Mouse (Mus musculus): ENCODE data around the gene Tcf21. TPM values are rescaled to one million over a fixed set of nuclear protein-coding genes. Genes with fewer than 3 reads are reported as not detected.

Gene Tcf21
- polyA plus RNA-seq, 1 experiment from 2014 or later, result 6.2 TPM

Other genes with a start within 250 kb of the Tcf21 start
- 0.05 TPM in 1 of 2 replicates, not detected in the other for gene Slc2a12, start 175.2 kb downstream of the Tcf21 start, polyA plus RNA-seq (2015; fragmentation: Nextera tagmentation; extraction: Ambion mirVana)
- gene Tbpl1, start 88.2 kb downstream of the Tcf21 start, polyA plus RNA-seq (2015; fragmentation: Nextera tagmentation; extraction: Ambion mirVana), result 28.1 and 36.2 TPM in 2 replicates